Mouse (Mus musculus) embryonic fibroblast, embryonic 13.5 days (primary cell): ENCODE results near the gene Zfp62. TPM values are rescaled to one million over a fixed set of nuclear protein-coding genes. Genes with fewer than 3 reads are reported as not detected.
A peak's percentile ranks its signal among the peaks of the same experiment; 100 is the strongest.
"Not testable (repeated sequence)": the region's sequence is repeated elsewhere in the genome, so short reads cannot be mapped to it uniquely, and the experiment has no call there.

Experiments used
- H3K27ac ChIP-seq: 2 replicates; pipeline ENCODE4 v1.5.1; 2012; ENCODE audit warnings: low read length, control low read depth, inconsistent platforms; ENCODE audit not compliant: insufficient read depth
- H3K4me1 ChIP-seq: 2 replicates; pipeline ENCODE4 v1.6.1; 2011; ENCODE audit warnings: low read length; ENCODE audit not compliant: control insufficient read depth, insufficient read depth
- H3K4me3 ChIP-seq: 2 replicates; pipeline ENCODE4 v1.5.1; 2011; ENCODE audit warnings: mild to moderate bottlenecking, control low read depth, low read length; ENCODE audit not compliant: insufficient read depth
- CTCF ChIP-seq: IDR thresholded peaks from 2 replicates; pipeline ENCODE4 v1.5.1; 2011; ENCODE audit warnings: mild to moderate bottlenecking, control low read depth, low read length, moderate library complexity, borderline replicate concordance; ENCODE audit not compliant: insufficient read depth
- POLR2A ChIP-seq: IDR thresholded peaks from 2 replicates; pipeline ENCODE4 v1.6.1; 2011; ENCODE audit warnings: low read depth, mild to moderate bottlenecking, control low read depth, low read length, moderate library complexity
- polyA plus RNA-seq: library from polyadenylated mRNA; stranded (reverse); fragments of >200 nt; gene quantifications from 2 replicates; pipeline ENCODE4 v1.2.4, GENCODE M21; 2011; ENCODE audit warnings: low read depth; ENCODE audit not compliant: missing spikeins, insufficient read length

Zfp62 gene
- polyA plus RNA-seq: 48.0 and 66.0 TPM in 2 replicates

DNA sequence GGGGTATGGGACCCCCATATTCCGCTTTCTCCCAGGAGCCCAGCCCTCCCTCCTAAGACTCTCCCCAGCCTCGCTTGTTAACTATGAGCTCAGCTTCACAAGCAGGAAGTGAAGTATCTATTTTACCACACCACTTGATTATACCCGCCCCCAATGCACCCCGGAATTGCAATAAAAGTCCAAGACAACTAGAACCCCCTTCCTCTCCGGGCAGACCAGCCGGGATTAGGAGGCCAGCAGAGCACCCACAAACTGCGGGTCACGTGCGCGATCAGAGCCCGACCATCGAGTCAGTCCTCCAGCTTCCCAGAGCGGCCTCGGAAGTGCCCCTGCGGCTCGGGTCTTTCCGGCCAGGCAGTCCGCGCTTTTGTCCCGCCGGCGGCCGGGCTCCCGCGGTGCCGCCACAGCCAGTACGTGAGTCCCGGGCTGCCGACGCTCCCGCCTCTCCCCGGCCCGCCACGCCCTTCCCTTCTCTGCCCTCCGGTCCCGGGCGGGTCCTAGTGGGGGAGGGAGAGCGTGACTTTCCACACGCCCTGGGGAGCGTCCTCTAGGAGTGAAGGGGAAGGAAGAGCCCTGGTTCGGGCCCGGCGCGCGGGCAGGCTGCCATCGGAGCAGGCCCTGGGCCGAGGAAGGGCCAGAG is at the start of gene Zfp62:
Gene Zfp62 (plus strand): TSS at position 164 of the 640 bp plus-strand sequence.
- peaks cover 4% of the 10 kb centered on the region for H3K4me1 ChIP-seq
- H3K4me3 ChIP-seq: peak within 1 kb of the TSS; percentile 72
- TF ChIP-seq POLR2A (peak; percentile 67), CTCF (no peak)
- peak within 1 kb of the TSS; percentile 95 for H3K27ac ChIP-seq

DNA sequence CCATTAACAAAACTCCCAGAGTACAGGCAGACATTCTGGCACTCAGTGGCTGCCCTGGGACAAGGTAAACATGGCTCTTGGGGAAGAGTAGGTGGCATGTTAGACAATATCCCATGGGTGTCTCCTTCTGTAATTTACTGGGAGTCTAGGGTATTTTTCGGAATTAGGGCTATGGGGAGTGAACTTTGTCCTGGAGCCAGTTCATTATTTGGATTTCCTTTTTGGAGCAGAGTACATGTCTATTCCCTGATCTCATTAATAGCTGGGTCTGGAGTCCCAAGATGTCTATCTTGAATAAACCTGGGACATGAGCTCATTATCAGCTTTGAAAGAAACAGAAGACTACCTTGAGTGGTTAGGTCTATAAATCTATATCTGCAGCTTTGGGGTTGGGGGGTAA is 49.0 kb upstream of the Zfp62 start, which contains the start of gene Olfr1394:
Gene Olfr1394 (plus strand): TSS at position 301 of the 400 bp plus-strand sequence.
- H3K27ac ChIP-seq: no peak within 1 kb of the TSS
- TF ChIP-seq POLR2A (no peak), CTCF (no peak)

DNA sequence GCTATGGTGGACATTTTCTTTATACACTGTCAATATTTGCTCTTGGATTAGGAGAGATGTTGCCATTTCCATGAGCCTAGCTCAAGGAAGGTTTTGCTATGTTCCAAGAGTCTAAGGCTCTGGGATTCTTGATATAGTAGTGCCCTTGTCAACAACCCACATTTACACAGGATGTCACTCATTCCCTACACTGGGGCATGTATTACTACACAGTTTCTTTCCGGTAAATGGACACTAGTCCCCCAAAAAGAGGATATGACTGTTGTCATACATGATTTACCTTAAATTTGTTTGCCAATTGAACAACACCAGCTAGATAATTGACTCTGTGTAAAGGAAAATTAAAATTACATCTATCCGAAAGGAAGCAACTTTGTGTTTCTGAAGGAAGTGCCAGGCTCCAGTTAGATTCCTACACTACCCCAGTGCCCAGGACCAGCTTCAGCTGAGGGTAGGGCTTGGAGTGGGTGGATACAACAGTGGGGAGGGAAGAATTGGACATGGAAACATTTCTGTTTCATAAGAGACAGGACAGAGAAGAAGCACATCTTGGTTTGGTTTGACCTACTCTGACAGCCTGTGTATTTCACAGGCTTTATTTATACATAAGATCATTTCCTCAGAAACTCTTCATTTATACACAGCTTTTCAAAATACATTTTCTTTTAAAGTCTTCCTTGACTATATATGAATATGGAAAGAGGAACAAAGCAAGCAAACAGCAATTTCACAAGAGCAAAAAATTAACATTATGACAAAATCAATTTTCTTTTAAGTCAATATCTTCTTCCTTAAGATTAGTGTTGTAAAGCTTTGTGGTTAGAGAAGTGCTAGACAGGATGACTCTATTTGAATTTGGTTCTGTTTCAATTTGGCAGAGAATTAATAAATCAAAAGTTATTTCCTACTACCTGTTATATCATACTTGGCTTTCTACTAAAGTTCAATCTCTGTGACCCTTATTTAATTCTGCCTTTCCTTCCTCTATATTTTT is 46.0 kb upstream of the Zfp62 start:
- TF ChIP-seq CTCF: no peak
- TF ChIP-seq POLR2A: no peak
- Histone ChIP-seq H3K4me3 (no peak overlapping the region), H3K4me1 (no peaks in the 10 kb centered on the region), H3K27ac (no peak overlapping the region)

More for the DNA sequence above, 49.0 kb upstream of the Zfp62 start, which contains the start of gene Olfr1394:
- H3K4me3 ChIP-seq: no peak within 1 kb of the TSS
- H3K4me1 ChIP-seq: no peaks in the 10 kb centered on the region

DNA sequence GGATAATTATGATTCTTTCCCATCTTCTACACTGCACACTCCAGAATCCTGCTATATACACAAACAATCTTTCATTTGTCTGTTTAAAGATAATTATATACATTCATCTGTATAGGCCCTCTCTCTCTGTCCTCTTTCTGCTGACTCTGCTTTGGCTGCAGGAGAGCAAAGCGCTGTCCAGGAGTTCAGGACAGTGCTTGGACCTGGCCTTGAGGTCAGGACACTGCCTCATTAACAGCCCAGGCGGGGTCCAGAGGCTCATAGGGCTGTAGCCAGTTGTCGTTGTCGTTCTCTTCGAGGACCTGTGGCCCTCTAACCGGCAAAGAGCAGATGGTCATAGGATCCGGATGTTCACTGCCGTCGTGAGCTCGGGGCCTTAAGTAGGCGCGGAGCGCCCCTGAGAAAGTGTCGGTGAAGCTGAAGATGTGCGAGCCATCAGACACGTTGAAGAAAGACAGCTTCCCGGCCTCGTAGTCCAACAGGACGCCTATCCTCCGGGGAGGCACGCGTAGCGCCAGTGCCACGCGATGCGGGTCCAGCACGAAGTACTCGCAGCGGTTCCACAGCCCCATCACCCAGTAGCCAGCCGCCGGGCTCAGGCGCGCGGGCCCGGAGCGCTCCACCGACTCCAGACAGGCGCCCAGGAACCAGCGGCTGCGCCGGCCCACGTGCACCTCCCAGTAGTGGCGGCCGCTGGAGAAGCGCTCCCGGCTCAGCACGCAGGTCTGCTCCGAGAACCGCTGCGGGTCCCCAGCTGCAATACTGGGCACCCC is 34.1 kb upstream of the Zfp62 start:
- Histone ChIP-seq H3K4me1 (no peaks in the 10 kb centered on the region), H3K27ac (no peak overlapping the region), H3K4me3 (no peak overlapping the region)
- TF ChIP-seq CTCF: no peak
- no peak for TF ChIP-seq POLR2A

DNA sequence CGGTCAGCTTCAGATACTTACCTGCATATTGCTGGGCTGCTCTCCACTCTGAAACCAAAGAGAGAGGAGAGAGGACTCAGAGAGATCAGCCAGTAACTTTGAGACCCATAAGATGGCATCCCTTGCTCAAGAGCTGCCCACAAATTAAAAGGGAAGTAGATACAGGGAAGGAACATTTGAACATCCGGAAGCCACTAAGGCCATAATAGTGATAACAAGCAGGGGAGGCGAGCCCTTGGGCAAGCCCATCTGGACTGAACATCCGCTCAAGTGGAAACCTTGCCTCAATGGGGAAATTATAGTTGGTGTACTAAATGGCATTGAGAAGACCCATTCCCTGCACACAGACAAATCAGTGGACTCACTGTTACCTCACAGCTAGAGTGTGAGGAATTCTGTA is 32.5 kb upstream of the Zfp62 start:
- Histone ChIP-seq H3K4me1 (no peaks in the 10 kb centered on the region), H3K4me3 (no peak overlapping the region), H3K27ac (no peak overlapping the region)
- TF ChIP-seq CTCF (no peak), POLR2A (no peak)

DNA sequence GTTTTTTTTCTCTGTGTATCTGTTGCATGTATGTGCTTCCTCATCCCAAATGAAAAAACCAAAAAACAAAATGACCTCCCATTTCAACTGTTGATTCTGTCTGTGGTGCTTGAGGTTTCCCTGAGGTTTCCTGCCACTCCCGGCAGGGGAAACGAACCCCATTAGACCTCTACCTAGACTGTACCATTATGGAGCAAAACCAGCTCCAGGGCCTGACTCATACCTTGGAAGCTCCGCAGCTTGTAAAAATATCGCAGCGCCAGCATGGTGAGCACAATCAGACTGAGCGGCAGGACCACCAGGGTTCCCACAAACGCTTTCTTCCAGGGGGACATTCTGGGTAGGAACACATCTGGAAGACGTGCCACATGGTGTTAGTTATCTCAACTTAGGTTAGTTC is 27.7 kb upstream of the Zfp62 start:
- no peak for TF ChIP-seq CTCF
- TF ChIP-seq POLR2A: no peak

DNA sequence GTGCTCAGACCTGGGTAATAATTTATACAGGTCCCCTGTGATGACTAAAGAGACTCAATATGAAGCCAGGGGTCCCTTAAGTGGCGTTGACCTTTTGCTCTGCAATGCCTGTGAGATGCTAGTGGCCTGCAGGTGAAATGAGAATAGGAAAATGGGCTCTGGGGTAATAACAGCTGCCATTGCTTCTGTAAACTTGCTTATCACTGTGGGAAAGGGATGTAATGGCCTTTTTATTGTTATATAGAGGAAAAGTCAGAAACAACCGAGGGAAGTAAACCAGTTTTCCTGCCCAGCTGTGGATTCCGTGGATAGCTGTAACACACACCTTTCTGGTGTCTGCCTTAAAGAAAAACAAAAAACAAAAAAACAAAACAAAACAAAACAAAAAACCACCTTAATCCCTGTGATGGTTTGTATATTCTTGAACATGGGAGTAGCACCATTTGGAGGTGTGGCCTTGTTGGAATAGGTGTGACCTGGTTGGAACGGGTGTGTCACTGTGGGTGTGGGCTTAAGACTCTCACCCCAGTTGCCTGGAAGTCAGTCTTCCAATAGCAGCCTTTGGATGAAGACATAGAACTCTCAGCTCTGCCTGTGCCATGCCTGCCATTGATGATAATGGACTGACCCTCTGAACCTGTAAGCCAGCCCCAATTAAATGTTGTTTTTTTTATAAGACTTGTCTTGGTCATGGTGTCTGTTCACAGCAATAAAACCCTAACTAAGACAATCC is 26.9 kb upstream of the Zfp62 start:
- not testable (repeated sequence) for H3K4me1 ChIP-seq, H3K27ac ChIP-seq, H3K4me3 ChIP-seq

More for the DNA sequence above, 27.7 kb upstream of the Zfp62 start:
- no peak overlapping the region for H3K4me3 ChIP-seq
- H3K27ac ChIP-seq: no peak overlapping the region
- H3K4me1 ChIP-seq: no peaks in the 10 kb centered on the region

DNA sequence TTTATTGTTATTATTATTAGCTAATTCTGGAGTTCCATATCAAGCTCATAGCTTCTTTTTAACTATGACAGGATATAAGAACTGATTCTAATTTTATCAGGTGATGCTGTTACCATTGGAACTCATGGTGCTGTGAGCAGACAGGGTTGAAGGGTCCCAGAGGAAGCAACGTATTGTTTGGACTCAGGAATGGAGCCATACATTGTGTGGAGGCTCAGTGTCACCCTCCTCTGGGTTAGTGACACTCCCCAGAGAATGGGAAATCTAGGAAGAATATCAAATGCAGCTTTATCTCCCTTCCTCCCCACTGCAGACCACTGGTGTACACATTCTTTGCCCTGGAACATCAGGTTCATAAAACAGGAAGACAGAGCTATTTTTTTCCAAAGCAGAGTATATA is 19.9 kb upstream of the Zfp62 start:
- Histone ChIP-seq H3K4me3 (no peak overlapping the region), H3K4me1 (no peaks in the 10 kb centered on the region), H3K27ac (no peak overlapping the region)
- no peak for TF ChIP-seq CTCF
- TF ChIP-seq POLR2A: no peak

DNA sequence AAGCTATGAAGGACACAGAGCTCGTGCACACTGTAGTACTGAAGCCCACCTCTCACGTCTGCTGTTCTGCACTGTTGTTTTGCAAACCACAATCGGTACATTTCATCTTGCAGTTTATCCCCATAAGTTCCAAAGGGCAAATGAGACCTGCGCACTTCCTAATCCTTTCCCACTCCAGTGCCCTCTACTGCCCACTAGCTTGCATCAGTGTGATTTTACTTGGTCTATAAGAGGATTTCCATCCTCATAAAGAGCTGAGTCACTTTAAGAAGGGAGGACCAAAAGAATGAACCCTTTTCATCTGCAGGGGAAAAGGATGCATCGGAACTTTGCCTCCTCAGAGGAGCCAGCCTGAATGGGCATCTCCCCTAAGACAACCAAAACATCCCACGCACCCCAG is 16.6 kb upstream of the Zfp62 start:
- no peak for TF ChIP-seq POLR2A
- no peak for TF ChIP-seq CTCF
- H3K4me1 ChIP-seq: peaks cover 3% of the 10 kb centered on the region; the same call in 1 of the 2 replicates
- no peak overlapping the region for H3K27ac ChIP-seq
- H3K4me3 ChIP-seq: no peak overlapping the region
